Mouse (Mus musculus) bone marrow macrophage, adult 2 months (primary cell): ENCODE results near the gene Gm45213.

Experiments
- CTCF ChIP-seq: IDR thresholded peaks from 2 replicates; pipeline ENCODE4 v1.5.1; 2012; ENCODE audit warnings: low read depth, mild to moderate bottlenecking, low read length, moderate library complexity
- POLR2A ChIP-seq: IDR thresholded peaks from 2 replicates; pipeline ENCODE4 v1.6.1; 2012; ENCODE audit warnings: mild to moderate bottlenecking, low read depth, low read length, borderline replicate concordance

GRCm38 (mm10) chr7:66109855-66110635, 66.6 kb downstream of the Gm45213 start:
- TF ChIP-seq CTCF, result no peak
- no peak for TF ChIP-seq POLR2A
